Mouse (Mus musculus): ENCODE data around the gene Slc5a5. TPM values are rescaled to one million over a fixed set of nuclear protein-coding genes. Genes with fewer than 3 reads are reported as not detected.
A peak's percentile ranks its signal among the peaks of the same experiment; 100 is the strongest.

Gene Slc5a5
- total and polyA plus RNA-seq, 3 experiments: 0.04 to 0.26 (median 0.16) TPM

DNA sequence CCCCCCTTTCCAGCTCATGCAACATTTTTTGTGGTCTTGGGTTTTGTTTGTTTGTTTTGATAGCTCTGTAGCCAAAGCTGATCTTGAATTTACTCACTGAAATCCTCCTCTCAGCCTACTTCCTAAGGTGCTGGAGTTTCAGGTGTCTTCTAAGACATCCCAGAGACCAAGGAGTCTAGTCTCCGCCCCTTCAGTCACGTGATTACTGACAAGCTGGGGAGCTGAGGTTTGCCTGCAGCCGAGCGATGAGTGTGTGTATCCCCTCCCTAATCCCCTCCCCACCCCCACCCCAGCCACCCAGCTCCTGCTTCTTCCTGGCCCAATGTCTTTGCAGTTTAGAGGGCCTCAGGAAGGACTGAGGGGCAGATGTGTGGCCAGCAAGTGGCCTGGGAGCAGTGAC is 35.0 kb downstream of the Slc5a5 start:
- no peak overlapping the region for H3K27ac ChIP-seq (ENCODE audit: insufficient read depth, low read depth)
- in situ Hi-C loops (cut with MboI; ENCODE audit: low pct_ligation_motif_present, low pct_unique_long_range_greater_than_20kb, low sequenced_read_pairs): no loop called here
- no peaks in the 10 kb centered on the region for H3K9me3 ChIP-seq (replicated peaks; ENCODE audit: low read length)
- no peak overlapping the region for H3K9ac ChIP-seq (ENCODE audit: insufficient read depth, low read depth)
- H3K79me2 ChIP-seq (replicated peaks; ENCODE audit: control insufficient read depth, extremely low read depth, insufficient read depth, poor library complexity, severe bottlenecking): no peaks in the 10 kb centered on the region
- peaks cover 14 to 36% of the 10 kb centered on the region in 2 experiments for H3K4me1 ChIP-seq (ENCODE audit: control insufficient read depth in 1 of 2, insufficient read depth in 2 of 2)
- no peak overlapping the region for H3K4me2 ChIP-seq (ENCODE audit: insufficient read depth, low read depth, poor library complexity, severe bottlenecking)
- TF ChIP-seq USF1 (IDR thresholded peaks at IDR 0.05; ENCODE audit: low read depth, low read length): peak; percentile 62
- TF ChIP-seq NRF1 (IDR thresholded peaks at IDR 0.05; ENCODE audit: low read depth, low read length): no peak
- peak; percentile 56 for TF ChIP-seq USF2 (conservative IDR thresholded peaks at IDR 0.05; ENCODE audit: low read depth, low read length)
- DNase-seq (ENCODE audit: extremely low read depth): no peak
- dilution Hi-C loops (cut with MboI; ENCODE audit: extremely low pct_ligation_motif_present, extremely low pct_unique_long_range_greater_than_20kb, low sequenced_read_pairs): no loop called here
- no peak overlapping the region for H3K4me3 ChIP-seq (replicated peaks in 1 of 3; ENCODE audit: low read depth in 2 of 3, low read length in 2 of 3, poor library complexity in 1 of 3)
- peaks cover 56% of the 10 kb centered on the region for H3K27me3 ChIP-seq (replicated peaks)
- no peaks in the 10 kb centered on the region for H3K36me3 ChIP-seq (replicated peaks in 1 of 2; ENCODE audit: control insufficient read depth in 1 of 2, insufficient read depth in 1 of 2, low read length in 1 of 2)

GRCm38 (mm10) chr8:70856541-70857197 is 35.9 kb downstream of the Slc5a5 start:
- H3K4me3 ChIP-seq (replicated peaks in 1 of 3; ENCODE audit: low read depth in 2 of 3, low read length in 2 of 3, poor library complexity in 1 of 3): no peak overlapping the region

GRCm38 (mm10) chr8:70856028-70856427 is 36.5 kb downstream of the Slc5a5 start:
- peaks cover 14 to 36% of the 10 kb centered on the region in 2 experiments for H3K4me1 ChIP-seq (ENCODE audit: control insufficient read depth in 1 of 2, insufficient read depth in 2 of 2)
- H3K27ac ChIP-seq (ENCODE audit: insufficient read depth, low read depth): no peak overlapping the region
- H3K27me3 ChIP-seq (replicated peaks): peaks cover 55% of the 10 kb centered on the region
- H3K9ac ChIP-seq (ENCODE audit: insufficient read depth, low read depth): no peak overlapping the region
- no peaks in the 10 kb centered on the region for H3K9me3 ChIP-seq (replicated peaks; ENCODE audit: low read length)
- in situ Hi-C loops (cut with MboI; ENCODE audit: low pct_ligation_motif_present, low pct_unique_long_range_greater_than_20kb, low sequenced_read_pairs): no loop called here
- no peaks in the 10 kb centered on the region for H3K79me2 ChIP-seq (replicated peaks; ENCODE audit: control insufficient read depth, extremely low read depth, insufficient read depth, poor library complexity, severe bottlenecking)
- H3K4me2 ChIP-seq (ENCODE audit: insufficient read depth, low read depth, poor library complexity, severe bottlenecking): no peak overlapping the region
- DNase-seq (ENCODE audit: extremely low read depth): no peak
- no peaks in the 10 kb centered on the region for H3K36me3 ChIP-seq (replicated peaks in 1 of 2; ENCODE audit: control insufficient read depth in 1 of 2, insufficient read depth in 1 of 2, low read length in 1 of 2)
- dilution Hi-C loops (cut with MboI; ENCODE audit: extremely low pct_ligation_motif_present, extremely low pct_unique_long_range_greater_than_20kb, low sequenced_read_pairs): no loop called here
- TF ChIP-seq CHD1 (IDR thresholded peaks at IDR 0.05; ENCODE audit: low read depth, low read length): no peak
- TF ChIP-seq USF2 (conservative IDR thresholded peaks at IDR 0.05; ENCODE audit: low read depth, low read length): no peak
- TF ChIP-seq TBP (conservative IDR thresholded peaks at IDR 0.05; ENCODE audit: low read depth, low read length): no peak
- TF ChIP-seq JUND (conservative IDR thresholded peaks at IDR 0.05; ENCODE audit: low read depth, low read length): no peak
- TF ChIP-seq MAZ (IDR thresholded peaks at IDR 0.05; ENCODE audit: low read depth, low read length): no peak
- no peak for TF ChIP-seq MAFK (IDR thresholded peaks at IDR 0.05; ENCODE audit: insufficient replicate concordance, low read length)
- no peak for TF ChIP-seq UBTF (IDR thresholded peaks at IDR 0.05; ENCODE audit: low read depth, low read length)
- no peak for TF ChIP-seq PAX5 (IDR thresholded peaks at IDR 0.05; ENCODE audit: low read length)
- no peak for TF ChIP-seq ZNF384 (IDR thresholded peaks at IDR 0.05; ENCODE audit: low read depth, low read length)
- no peak for TF ChIP-seq TCF12 (IDR thresholded peaks at IDR 0.05; ENCODE audit: low read depth, low read length)
- TF ChIP-seq SIN3A (IDR thresholded peaks at IDR 0.05; ENCODE audit: low read length): no peak
- TF ChIP-seq MXI1 (IDR thresholded peaks at IDR 0.05; ENCODE audit: low read depth, low read length): no peak
- TF ChIP-seq ELF1 (IDR thresholded peaks at IDR 0.05; ENCODE audit: low read depth, low read length): no peak
- no peak for TF ChIP-seq NRF1 (IDR thresholded peaks at IDR 0.05; ENCODE audit: low read depth, low read length)
- H3K4me3 ChIP-seq (replicated peaks in 1 of 3; ENCODE audit: low read depth in 2 of 3, low read length in 2 of 3, poor library complexity in 1 of 3): no peak overlapping the region

More at GRCm38 (mm10) chr8:70856541-70857197, 35.9 kb downstream of the Slc5a5 start:
- Histone ChIP-seq H3K27me3 (replicated peaks) (peaks cover 54% of the 10 kb centered on the region), H3K36me3 (replicated peaks in 1 of 2; ENCODE audit: control insufficient read depth in 1 of 2, insufficient read depth in 1 of 2, low read length in 1 of 2) (no peaks in the 10 kb centered on the region), H3K79me2 (replicated peaks; ENCODE audit: control insufficient read depth, extremely low read depth, insufficient read depth, poor library complexity, severe bottlenecking) (no peaks in the 10 kb centered on the region), H3K9me3 (replicated peaks; ENCODE audit: low read length) (no peaks in the 10 kb centered on the region), H3K4me2 (ENCODE audit: insufficient read depth, low read depth, poor library complexity, severe bottlenecking) (no peak overlapping the region), H3K4me1 (ENCODE audit: control insufficient read depth in 1 of 2, insufficient read depth in 2 of 2) (peaks cover 14 to 36% of the 10 kb centered on the region in 2 experiments), H3K9ac (ENCODE audit: insufficient read depth, low read depth) (no peak overlapping the region), H3K27ac (ENCODE audit: insufficient read depth, low read depth) (no peak overlapping the region)
- DNase-seq (ENCODE audit: extremely low read depth): no peak
- in situ Hi-C loops (cut with MboI; ENCODE audit: low pct_ligation_motif_present, low pct_unique_long_range_greater_than_20kb, low sequenced_read_pairs) (no loop called here), dilution Hi-C loops (cut with MboI; ENCODE audit: extremely low pct_ligation_motif_present, extremely low pct_unique_long_range_greater_than_20kb, low sequenced_read_pairs) (no loop called here)
- TF ChIP-seq POLR2AphosphoS2 (IDR thresholded peaks at IDR 0.05; ENCODE audit: low read depth, low read length): no peak
- no peak for TF ChIP-seq MEF2A (IDR thresholded peaks at IDR 0.05; ENCODE audit: borderline replicate concordance, low read depth, low read length)
- no peak for TF ChIP-seq ZMIZ1 (IDR thresholded peaks at IDR 0.05; ENCODE audit: low read depth, low read length)
- TF ChIP-seq ZC3H11A (IDR thresholded peaks at IDR 0.05; ENCODE audit: low read depth, low read length): no peak
